11 mouse cellular contexts compared by ENCODE assay signal in the genomic region with DNA sequence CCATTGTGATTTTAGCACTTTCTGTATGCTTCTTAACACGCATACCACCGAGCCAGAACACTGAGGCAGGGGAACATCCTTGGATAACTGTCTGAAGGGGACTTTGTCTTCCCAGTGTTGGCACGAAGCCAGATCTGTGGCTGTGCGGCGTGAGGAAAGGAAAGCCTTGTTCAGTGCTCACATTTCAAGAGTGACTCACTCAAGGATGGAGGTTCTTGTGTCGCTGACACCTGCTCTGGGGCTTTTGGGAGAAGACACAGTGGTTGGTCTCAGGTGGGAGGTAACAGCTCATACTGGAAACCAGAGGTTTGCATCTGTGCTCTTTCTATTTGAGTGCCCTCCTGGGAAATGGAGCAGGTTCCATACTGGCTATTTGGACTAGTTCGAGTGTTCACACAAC. TPM values are rescaled to one million over a fixed set of nuclear protein-coding genes. Genes with fewer than 3 reads are reported as not detected.
DNase-seq lines count a peak whose midpoint lies in the region; ATAC-seq and TF ChIP-seq lines count a peak whose summit lies in the region.
"Had no signal": no experiment of that assay in that cellular context is flagged by ENCODE, and none has a peak within 500 bp of the region (broad histone marks: within the 10 kb centered on the region; RNA-seq: fewer than 3 reads in every experiment).

No protein-coding gene starts in this region.

- H3K9ac ChIP-seq in forebrain, postnatal 0 days = no peak overlapping the region
- H3K9ac ChIP-seq in forebrain, embryonic 15.5 days (replicated peaks) = no peak overlapping the region
- H3K9ac ChIP-seq in limb, embryonic 14.5 days (ENCODE audit: low read depth, low read length, severe bottlenecking) = no peak overlapping the region
- H3K9ac ChIP-seq: neural tube, embryonic 13.5 days had no signal

- no peak for ATAC-seq in forebrain, postnatal 0 days
- no peak for ATAC-seq in forebrain, embryonic 15.5 days (replicated peaks)
- ATAC-seq in limb, embryonic 14.5 days (ENCODE audit: low FRiP score, low read depth) = 0 out of 2 replicates have a peak, but pooled peaks have one; percentile 26

- H3K4me1 ChIP-seq in forebrain, postnatal 0 days (ENCODE audit: insufficient read depth) = no peaks in the 10 kb centered on the region
- H3K4me1 ChIP-seq in forebrain, embryonic 15.5 days = peaks cover 3% of the 10 kb centered on the region; the same call in 1 of the 2 replicates
- H3K4me1 ChIP-seq in limb, embryonic 14.5 days (ENCODE audit: control insufficient read depth, insufficient read depth, low read length) = peaks cover 7% of the 10 kb centered on the region; the same call in 1 of the 2 replicates
- peaks cover 12% of the 10 kb centered on the region; the same call in 1 of the 2 replicates for H3K4me1 ChIP-seq in limb, embryonic 10.5 days
- H3K4me1 ChIP-seq in thymus, adult 2 months (replicated peaks; ENCODE audit: control insufficient read depth, insufficient read depth, low read length) = peaks cover 8% of the 10 kb centered on the region

- H3K27ac ChIP-seq in forebrain, postnatal 0 days (ENCODE audit: low read depth, low read length) = no peak overlapping the region
- H3K27ac ChIP-seq in forebrain, embryonic 15.5 days (replicated peaks) = no peak overlapping the region
- H3K27ac ChIP-seq in limb, embryonic 14.5 days (replicated peaks; ENCODE audit: low read depth, low read length) = no peak overlapping the region
- H3K27ac ChIP-seq in limb, embryonic 10.5 days = no peak overlapping the region
- H3K27ac ChIP-seq in thymus, adult 2 months (ENCODE audit: control insufficient read depth, insufficient read depth, low read length) = no peak overlapping the region
- H3K27ac ChIP-seq: neural tube, embryonic 13.5 days had no signal

- no peak for TF ChIP-seq POLR2A in limb, embryonic 14.5 days (IDR thresholded peaks at IDR 0.05; ENCODE audit: borderline replicate concordance, extremely low read depth, insufficient read depth, insufficient read length)
- no peak for TF ChIP-seq POLR2A in thymus, adult 2 months (IDR thresholded peaks at IDR 0.05; ENCODE audit: control insufficient read depth, extremely low read depth, insufficient read depth, low read length, poor library complexity)

- H3K4me3 ChIP-seq in forebrain, postnatal 0 days (ENCODE audit: low read depth, low read length) = no peak overlapping the region
- H3K4me3 ChIP-seq in forebrain, embryonic 15.5 days = no peak overlapping the region
- H3K4me3 ChIP-seq in limb, embryonic 14.5 days (replicated peaks; ENCODE audit: low read length) = no peak overlapping the region
- no peak overlapping the region for H3K4me3 ChIP-seq in limb, embryonic 10.5 days
- H3K4me3 ChIP-seq in thymus, adult 2 months (ENCODE audit: control insufficient read depth, insufficient read depth, low read length) = no peak overlapping the region
- H3K4me3 ChIP-seq: neural tube, embryonic 13.5 days had no signal

- no peaks in the 10 kb centered on the region for H3K27me3 ChIP-seq in forebrain, postnatal 0 days (ENCODE audit: insufficient read depth, low read length)
- H3K27me3 ChIP-seq in forebrain, embryonic 15.5 days = no peaks in the 10 kb centered on the region
- no peaks in the 10 kb centered on the region for H3K27me3 ChIP-seq in limb, embryonic 14.5 days (ENCODE audit: control insufficient read depth, insufficient read depth, low read length)
- H3K27me3 ChIP-seq in limb, embryonic 10.5 days (ENCODE audit: low read depth, poor library complexity, severe bottlenecking) = no peaks in the 10 kb centered on the region
- no peaks in the 10 kb centered on the region for H3K27me3 ChIP-seq in thymus, adult 2 months (ENCODE audit: control insufficient read depth, insufficient read depth, low read length)
- H3K27me3 ChIP-seq: neural tube, embryonic 13.5 days had no signal

- 40% methylated on average over 7 of the region's 7 CpGs for WGBS in forebrain, postnatal 0 days
- 38% methylated on average over 7 of the region's 7 CpGs for WGBS in forebrain, embryonic 15.5 days
- WGBS in limb, embryonic 14.5 days = 55% methylated on average over 7 of the region's 7 CpGs
- WGBS in limb, embryonic 10.5 days = 90% methylated on average over 7 of the region's 7 CpGs
- 57% methylated on average over 7 of the region's 7 CpGs for WGBS in thymus, adult 2 months

- TF ChIP-seq CTCF in forebrain, postnatal 0 days (IDR thresholded peaks at IDR 0.05; ENCODE audit: low read depth) = no peak
- no peak for TF ChIP-seq CTCF in thymus, adult 2 months (IDR thresholded peaks at IDR 0.05; ENCODE audit: borderline replicate concordance, control insufficient read depth, extremely low read depth, insufficient read depth, low read length, poor library complexity)

- H3K36me3 ChIP-seq in forebrain, postnatal 0 days (ENCODE audit: insufficient read depth) = no peaks in the 10 kb centered on the region
- no peaks in the 10 kb centered on the region for H3K36me3 ChIP-seq in forebrain, embryonic 15.5 days
- no peaks in the 10 kb centered on the region for H3K36me3 ChIP-seq in limb, embryonic 14.5 days (ENCODE audit: control insufficient read depth, insufficient read depth, low read length)
- no peaks in the 10 kb centered on the region for H3K36me3 ChIP-seq in limb, embryonic 10.5 days
- no peaks in the 10 kb centered on the region for H3K36me3 ChIP-seq in thymus, adult 2 months (ENCODE audit: control insufficient read depth, insufficient read depth, low read length)
- H3K36me3 ChIP-seq: neural tube, embryonic 13.5 days had no signal

- no peaks in the 10 kb centered on the region for H3K9me3 ChIP-seq in forebrain, postnatal 0 days (ENCODE audit: low read length)
- H3K9me3 ChIP-seq in forebrain, embryonic 15.5 days = no peaks in the 10 kb centered on the region
- H3K9me3 ChIP-seq in limb, embryonic 14.5 days (ENCODE audit: control insufficient read depth, low read length) = 0 out of 2 replicates have a peak, but pooled peaks cover 3% of the 10 kb centered on the region
- no peaks in the 10 kb centered on the region for H3K9me3 ChIP-seq in limb, embryonic 10.5 days (replicated peaks)
- H3K9me3 ChIP-seq: neural tube, embryonic 13.5 days had no signal

- peak; percentile 23 for DNase-seq in forebrain, postnatal 0 days
- DNase-seq in limb, embryonic 14.5 days (ENCODE audit: low spot score) = peak; percentile 6
- DNase-seq in limb, embryonic 10.5 days (ENCODE audit: low spot score) = no peak
- DNase-seq in CD4-positive helper T cell, adult 2 months (ENCODE audit: low read depth, low spot score) = peak; percentile 62
- DNase-seq in ZHBTc4 (ENCODE audit: low read depth, low spot score) = peak; percentile 23
- no peak for DNase-seq in thymus, adult 2 months
- no peak for DNase-seq in frontal cortex, postnatal 14 days (ENCODE audit: low spot score in 2 of 2)
- DNase-seq: gastrocnemius, postnatal 36 days; spleen, adult 18-20 months had no signal

- H3K4me2 ChIP-seq in forebrain, postnatal 0 days (ENCODE audit: low read depth) = no peak overlapping the region
- no peak overlapping the region for H3K4me2 ChIP-seq in forebrain, embryonic 15.5 days (replicated peaks)
- no peak overlapping the region for H3K4me2 ChIP-seq in limb, embryonic 14.5 days (replicated peaks; ENCODE audit: low read depth, low read length, severe bottlenecking)
- H3K4me2 ChIP-seq: neural tube, embryonic 13.5 days had no signal

RNA-seq across cellular contexts. Expression of a gene that starts 52.2 kb away (rescaled TPM):
- total RNA-seq in forebrain, postnatal 0 days (2014; rRNA removed) = 0.46 and 0.81 TPM in 2 replicates
- 0.68 and 1.1 TPM in 2 replicates for polyA plus RNA-seq in forebrain, postnatal 0 days (2015; fragmentation: Nextera tagmentation; extraction: Ambion mirVana)
- polyA plus RNA-seq in forebrain, embryonic 15.5 days (2015; fragmentation: Nextera tagmentation; extraction: Ambion mirVana) = 0.39 and 0.84 TPM in 2 replicates
- polyA plus RNA-seq in limb, embryonic 14.5 days (2012; rRNA removed) = 0.44 and 0.60 TPM in 2 replicates
- polyA plus RNA-seq in limb, embryonic 14.5 days (2014; fragmentation: Nextera tagmentation; extraction: Ambion mirVana) = 0.51 and 2.1 TPM in 2 replicates
- polyA plus RNA-seq in limb, embryonic 10.5 days (2016; fragmentation: Nextera tagmentation; extraction: Ambion mirVana) = 1.1 and 1.9 TPM in 2 replicates
- polyA plus RNA-seq in thymus, adult 2 months (2012; rRNA removed) = 7.8 and 8.8 TPM in 2 replicates

Comparison
In these comparisons a context has a peak if more than half of its experiments do, and no peak if none do; other contexts are left out.
1. DNase-seq: peak in forebrain, postnatal 0 days (single experiment), limb, embryonic 14.5 days (single experiment), CD4-positive helper T cell, adult 2 months (single experiment) and ZHBTc4 (single experiment); none in limb, embryonic 10.5 days (single experiment), thymus, adult 2 months (single experiment) and frontal cortex, postnatal 14 days (0 of 2).